Mouse (Mus musculus) embryonic stem cell, embryonic (primary cell): ENCODE results near the gene Psmb9.
"Not testable (repeated sequence)": the region's sequence is repeated elsewhere in the genome, so short reads cannot be mapped to it uniquely, and the experiment has no call there.

ENCODE experiments used
- CTCF ChIA-PET, 4 experiments: fragments of 300-600 bp in 2 of 4; fragments of 350-600 bp in 2 of 4; sonication (Branson Sonifier 250); formaldehyde crosslinking; loops; one replicate each; lab custom pipeline; 2022; ENCODE audit warnings: inconsistent platforms in 2 of 4; lab: Charles Lee
- POLR2A ChIA-PET, 4 experiments: fragments of 300-600 bp in 2 of 4; fragments of 350-600 bp in 2 of 4; sonication (Branson Sonifier 250); formaldehyde crosslinking; loops; one replicate each; lab custom pipeline; 2022; ENCODE audit warnings: antibody characterized with exemption in 4 of 4, inconsistent platforms in 1 of 4; lab: Charles Lee

The Psmb9 gene

DNA sequence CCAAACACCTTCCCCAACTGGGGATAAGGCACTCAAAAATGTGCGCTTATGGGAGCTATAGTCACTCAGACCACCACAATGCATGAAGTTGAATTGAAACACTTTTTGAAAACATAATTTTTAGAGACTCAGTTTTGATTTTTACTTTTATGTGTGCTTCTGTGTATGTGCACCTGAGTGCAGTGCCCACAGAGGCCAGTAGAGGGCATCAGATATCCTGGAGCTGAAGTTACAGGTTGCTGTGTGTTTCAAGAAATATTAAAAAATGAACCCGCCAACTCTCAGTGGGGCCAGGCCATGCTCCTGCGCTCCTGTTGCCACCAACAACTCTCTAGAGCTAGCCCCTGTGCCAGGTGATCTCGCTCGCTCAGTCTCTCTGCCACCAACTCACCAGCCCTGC, 15.0 kb downstream of the Psmb9 start:
- ChIA-PET POLR2A (interaction anchor here in 1 of 4 experiments (0.5 to 1.4 kb wide), 2 partner anchors 53 to 381 kb away, joined by 3 read pairs; partner anchors contain the start of gene H2-DMa), CTCF (interaction anchor here in 3 of 4 experiments (0.6 to 2.1 kb wide), 10 partner anchors 11 to 1580 kb away, joined by 3 to 6 read pairs (median 4); partner anchors contain the start of genes BC051142 (in 1 of the 3), Psmb9 (in 1 of the 3) and Tap1 (in 1 of the 3))

DNA sequence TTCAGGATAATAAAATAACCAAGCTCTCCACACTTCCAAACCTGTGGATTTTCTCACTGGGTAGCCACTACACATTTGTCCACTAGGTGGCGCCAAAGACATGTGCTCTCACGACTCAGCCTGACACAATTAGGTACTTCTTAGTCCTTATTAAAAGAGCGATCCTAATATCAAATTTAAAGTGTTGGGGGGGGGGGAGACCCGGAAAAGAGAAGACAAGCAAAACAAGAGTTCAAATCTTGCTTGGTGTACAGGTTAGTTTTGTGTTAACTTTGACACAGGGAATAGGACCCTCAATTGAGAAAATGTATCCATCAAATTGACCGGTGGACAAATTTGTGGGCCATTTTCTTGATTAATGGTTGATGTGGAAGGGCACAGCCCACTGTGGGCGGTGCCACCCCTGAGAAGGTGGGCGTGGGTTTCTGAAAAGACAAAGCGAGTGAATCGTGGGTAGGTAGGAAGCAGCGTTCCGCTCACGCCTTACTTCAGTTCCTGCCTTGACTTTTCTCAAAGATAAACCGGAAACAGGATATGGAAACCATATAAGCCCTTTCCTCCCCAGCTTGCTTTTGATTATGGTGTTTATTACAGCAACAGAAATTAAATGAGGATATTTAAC, 16.6 kb downstream of the Psmb9 start:
- ChIA-PET CTCF (interaction anchor here (0.6 to 8.8 kb wide), 128 partner anchors 8 to 1048 kb away, joined by 3 to 74 read pairs (median 4); partner anchors contain the start of genes Tap1 (in 4 of the 4), Psmb9 (in 3 of the 4), Rxrb (in 2 of the 4) and Slc39a7 (in 2 of the 4)), POLR2A (interaction anchor here (0.6 to 2.3 kb wide), 22 partner anchors 32 to 1789 kb away, joined by 3 to 13 read pairs (median 4); partner anchors contain the start of gene H2-DMa (in 2 of the 4))

DNA sequence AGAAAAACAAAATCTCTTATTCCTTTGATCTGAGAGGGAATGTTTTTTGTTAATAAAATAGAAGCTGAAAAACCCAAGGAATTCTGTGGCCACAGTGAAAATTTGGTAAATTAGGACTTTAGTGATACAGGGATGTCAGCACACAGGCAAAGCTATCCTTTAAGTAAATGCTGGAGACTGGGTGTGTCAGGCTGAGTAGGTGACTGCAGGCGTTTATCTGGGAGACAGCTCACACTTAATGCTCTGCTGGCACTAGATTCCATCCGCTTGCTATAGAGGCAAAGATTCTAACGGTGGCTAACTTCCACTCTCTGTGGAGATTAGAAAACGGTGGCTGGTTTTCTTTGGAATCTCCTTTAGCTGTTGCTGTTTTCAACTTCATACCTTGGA, 17.1 kb downstream of the Psmb9 start:
- CTCF ChIA-PET, result interaction anchor here (0.6 to 8.8 kb wide), 127 partner anchors 8 to 1049 kb away, joined by 3 to 74 read pairs (median 4); partner anchors contain the start of genes Tap1 (in 4 of the 4), Psmb9 (in 3 of the 4), Rxrb (in 2 of the 4) and Slc39a7 (in 2 of the 4)
- POLR2A ChIA-PET, result interaction anchor here (0.6 to 2.3 kb wide), 20 partner anchors 31 to 1789 kb away, joined by 3 to 13 read pairs (median 4); partner anchors contain the start of gene H2-DMa (in 2 of the 4)

GRCm38 (mm10) chr17:34169279-34169678, 18.3 kb downstream of the Psmb9 start:
- CTCF ChIA-PET, result interaction anchor here in 3 of 4 experiments (0.8 to 8.8 kb wide), 12 partner anchors 14 to 242 kb away, joined by 3 to 74 read pairs (median 12); no protein-coding TSS in a partner anchor
- POLR2A ChIA-PET, result interaction anchor here in 1 of 4 experiments (1.7 to 2.3 kb wide), 4 partner anchors 34 to 57 kb away, joined by 4 to 9 read pairs (median 5); partner anchors contain the start of gene H2-DMa

GRCm38 (mm10) chr17:34165033-34165730, 22.4 kb downstream of the Psmb9 start:
- POLR2A ChIA-PET, result interaction anchor here in 2 of 4 experiments (1.0 to 2.0 kb wide), 6 partner anchors 24 to 134 kb away, joined by 3 to 5 read pairs (median 3); partner anchors contain the start of genes H2-DMa (in 1 of the 2), Rxrb (in 1 of the 2) and Slc39a7 (in 1 of the 2)
- CTCF ChIA-PET, result interaction anchor here (0.6 to 8.8 kb wide), 25 partner anchors 16 to 580 kb away, joined by 3 to 74 read pairs (median 4); partner anchors contain the start of gene BC051142 (in 1 of the 4)

DNA sequence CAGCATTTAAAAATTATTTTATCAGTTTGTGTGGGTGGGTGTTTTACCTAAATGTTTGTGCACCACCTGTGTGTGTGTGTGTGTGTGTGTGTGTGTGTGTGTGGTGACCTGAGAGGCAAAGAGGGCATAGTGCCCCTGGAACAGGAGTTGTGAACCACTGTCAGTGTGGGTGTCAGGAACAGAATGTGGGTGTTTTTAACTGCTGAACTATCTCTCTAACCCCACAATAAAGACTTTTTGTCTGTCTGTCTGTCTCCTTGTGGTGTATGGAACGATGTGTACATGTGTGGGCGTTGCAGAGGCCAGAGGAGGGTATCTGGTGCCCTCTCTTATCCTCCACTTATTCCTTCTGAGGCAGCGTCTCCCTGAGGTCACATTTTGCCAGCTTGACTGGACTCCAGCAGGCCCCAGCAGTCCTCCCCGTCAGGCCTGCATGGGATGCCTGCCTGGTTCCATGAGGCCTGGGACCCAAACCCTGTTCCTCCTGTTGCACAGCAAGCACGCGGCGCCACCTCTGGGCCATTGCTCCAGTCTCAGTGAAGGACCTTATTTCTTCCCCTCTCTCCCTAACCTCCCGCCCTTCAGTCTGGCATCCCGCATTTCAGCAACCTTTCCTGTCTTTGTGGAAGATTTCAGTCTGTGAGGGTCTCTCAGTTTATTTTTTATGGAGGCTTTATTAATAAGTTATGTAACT, 23.2 kb downstream of the Psmb9 start:
- CTCF ChIA-PET, result interaction anchor here (0.7 to 8.8 kb wide), 10 partner anchors 23 to 460 kb away, joined by 3 to 74 read pairs (median 6); no protein-coding TSS in a partner anchor
- POLR2A ChIA-PET, result interaction anchor here in 1 of 4 experiments (1.1 to 2.0 kb wide), 3 partner anchors 29 to 133 kb away, joined by 3 to 5 read pairs (median 4); partner anchors contain the start of genes H2-DMa, Rxrb and Slc39a7

GRCm38 (mm10) chr17:34155534-34155933, 32.0 kb downstream of the Psmb9 start:
- ChIA-PET CTCF (no interaction called here), POLR2A (no interaction called here)

DNA sequence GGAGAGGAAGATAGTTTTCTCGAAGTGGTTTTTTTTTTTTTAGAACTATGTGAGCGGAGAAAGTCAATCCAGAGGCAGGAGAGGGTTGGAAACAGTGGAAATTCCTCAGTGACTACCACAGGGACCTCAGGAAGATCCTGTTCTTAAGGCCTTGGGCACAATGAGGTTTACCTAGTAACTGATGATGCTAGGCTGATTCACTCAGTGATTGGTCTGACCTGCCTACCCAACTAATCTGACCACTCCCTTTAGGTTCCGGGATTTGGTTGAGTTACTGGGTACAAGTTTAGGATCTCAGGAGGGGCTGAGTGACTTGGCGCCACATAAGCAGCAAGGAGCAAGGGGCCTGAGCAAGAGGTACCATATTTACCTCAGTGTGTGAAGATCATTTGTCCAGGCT, 34.6 kb downstream of the Psmb9 start, which contains the start of gene H2-DMb1:
H2-DMb1 (plus strand) TSS at position 150 of the 400 bp plus-strand sequence.
- ChIA-PET CTCF (no interaction called here), POLR2A (no interaction called here)

DNA sequence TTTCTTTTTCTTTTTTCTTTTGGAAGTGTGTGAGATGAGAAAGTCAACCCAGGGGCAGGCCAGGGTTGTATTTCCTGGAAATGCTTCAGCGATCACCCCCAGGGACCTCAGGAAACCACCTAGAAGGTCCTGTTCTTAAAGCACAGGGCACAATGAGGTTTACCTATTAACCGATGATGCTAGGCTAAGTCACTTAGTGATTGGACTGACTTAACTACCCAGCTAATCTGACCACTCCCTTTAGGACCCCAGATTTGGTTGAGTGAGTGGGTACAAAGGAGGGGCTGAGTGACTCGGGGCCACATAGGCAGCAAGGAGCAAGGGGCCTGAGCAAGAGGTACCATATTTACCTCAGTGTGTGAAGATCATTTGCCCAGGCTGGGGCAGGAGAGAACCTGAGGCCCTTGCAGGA, 42.6 kb downstream of the Psmb9 start:
- POLR2A ChIA-PET, result no interaction called here
- CTCF ChIA-PET, result interaction anchor here in 1 of 4 experiments (1.4 kb wide), 1 partner anchor 10 kb away, joined by 3 read pairs; no protein-coding TSS in a partner anchor

DNA sequence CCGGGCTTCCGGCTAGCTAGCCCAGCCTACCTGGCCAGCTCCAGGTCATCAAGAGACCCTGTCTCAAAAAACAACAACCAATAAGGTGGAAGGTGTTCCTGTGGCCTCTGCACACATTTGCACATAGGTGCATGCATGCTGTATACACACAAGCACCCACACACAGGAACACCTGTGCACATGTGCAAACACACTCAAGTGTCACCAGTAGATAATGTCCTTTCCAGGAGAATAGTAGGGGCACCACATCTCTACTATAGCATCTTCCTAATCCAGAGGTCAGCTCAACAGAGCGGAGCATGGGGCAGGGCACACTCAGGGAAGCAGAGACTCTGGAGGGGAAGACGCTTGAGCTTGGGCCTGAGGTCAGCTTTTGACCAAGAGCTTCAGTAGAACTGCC, 43.3 kb downstream of the Psmb9 start:
- CTCF ChIA-PET, result interaction anchor here in 1 of 4 experiments (0.6 kb wide), 1 partner anchor 9 kb away, joined by 3 read pairs; no protein-coding TSS in a partner anchor
- POLR2A ChIA-PET, result not testable (repeated sequence)

GRCm38 (mm10) chr17:34143461-34143860, 44.1 kb downstream of the Psmb9 start:
- CTCF ChIA-PET, result interaction anchor here in 3 of 4 experiments (0.6 to 0.7 kb wide), 3 partner anchors 8 to 70 kb away, joined by 3 read pairs; no protein-coding TSS in a partner anchor
- POLR2A ChIA-PET, result interaction anchor here in 3 of 4 experiments (0.7 to 3.3 kb wide), 3 partner anchors 24 to 68 kb away, joined by 3 to 15 read pairs (median 4); partner anchors contain the start of gene H2-DMa (in 2 of the 3)

- ChIA-PET CTCF (interaction anchor here in 2 of 4 experiments (0.6 to 0.7 kb wide), 3 partner anchors 10 to 70 kb away, joined by 3 read pairs; no protein-coding TSS in a partner anchor), POLR2A (interaction anchor here (0.6 to 3.3 kb wide), 4 partner anchors 24 to 526 kb away, joined by 3 to 15 read pairs (median 4); partner anchors contain the start of gene H2-DMa (in 2 of the 4))
Observed at GRCm38 (mm10) chr17:34143033-34143432, 44.5 kb downstream of the Psmb9 start, which contains the start of gene H2-DMb2. Gene H2-DMb2, plus strand, starts transcription at chr17:34143307.

- POLR2A ChIA-PET, result interaction anchor here in 3 of 4 experiments (0.6 to 3.3 kb wide), 5 partner anchors 23 to 526 kb away, joined by 3 to 15 read pairs (median 3); partner anchors contain the start of gene H2-DMa (in 2 of the 3)
- CTCF ChIA-PET, result interaction anchor here in 2 of 4 experiments (0.6 to 0.7 kb wide), 3 partner anchors 19 to 71 kb away, joined by 3 read pairs; no protein-coding TSS in a partner anchor
Observed at GRCm38 (mm10) chr17:34142456-34143010, 45.0 kb downstream of the Psmb9 start.

DNA sequence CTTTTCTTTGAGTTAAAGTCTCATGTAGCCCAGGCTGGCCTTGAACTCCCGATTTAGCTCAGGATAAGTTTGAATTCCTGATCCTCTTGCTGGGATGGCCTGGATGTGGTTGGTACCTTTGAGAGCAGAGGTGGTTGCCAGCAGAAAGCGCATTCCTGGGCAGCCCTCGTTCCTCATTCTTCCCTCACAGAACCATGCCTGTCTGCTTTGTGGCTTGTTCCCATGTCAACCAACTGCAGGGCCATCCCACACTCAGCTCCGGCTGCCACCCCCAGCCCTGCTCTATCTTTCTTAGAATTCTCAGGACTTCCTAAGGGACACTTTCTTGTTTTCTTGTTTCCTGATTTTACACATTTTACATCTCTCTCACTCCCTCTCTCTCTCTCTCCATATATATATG, 46.1 kb downstream of the Psmb9 start:
- ChIA-PET CTCF (interaction anchor here in 1 of 4 experiments (1.2 kb wide), 1 partner anchor 24 kb away, joined by 4 read pairs; no protein-coding TSS in a partner anchor), POLR2A (interaction anchor here in 1 of 4 experiments (0.8 to 3.3 kb wide), 6 partner anchors 13 to 40 kb away, joined by 3 to 15 read pairs (median 3); partner anchors contain the start of gene H2-DMa)

DNA sequence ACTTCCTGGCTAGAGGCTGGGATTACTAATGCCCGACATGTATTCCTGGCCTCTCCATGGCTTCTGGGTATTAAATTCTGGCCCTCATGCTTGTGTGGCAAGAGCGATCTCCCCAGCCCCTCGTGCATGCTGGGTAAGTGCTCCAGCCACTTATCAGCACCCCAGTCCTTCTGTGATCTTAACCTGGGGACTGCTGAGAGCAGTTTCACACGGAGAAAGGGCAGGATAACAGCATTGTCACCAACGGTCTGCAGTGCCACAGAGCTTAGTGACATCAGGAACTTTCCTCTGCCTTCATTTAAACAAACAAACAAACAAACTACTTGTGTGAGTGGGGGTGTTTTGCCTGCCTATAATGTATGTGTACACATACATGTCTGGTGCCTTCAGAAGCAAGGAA, 47.3 kb downstream of the Psmb9 start:
- ChIA-PET CTCF (no interaction called here), POLR2A (interaction anchor here in 1 of 4 experiments (7.9 kb wide), 1 partner anchor 23 kb away, joined by 178 read pairs; the partner anchor contains the start of gene H2-DMa)

DNA sequence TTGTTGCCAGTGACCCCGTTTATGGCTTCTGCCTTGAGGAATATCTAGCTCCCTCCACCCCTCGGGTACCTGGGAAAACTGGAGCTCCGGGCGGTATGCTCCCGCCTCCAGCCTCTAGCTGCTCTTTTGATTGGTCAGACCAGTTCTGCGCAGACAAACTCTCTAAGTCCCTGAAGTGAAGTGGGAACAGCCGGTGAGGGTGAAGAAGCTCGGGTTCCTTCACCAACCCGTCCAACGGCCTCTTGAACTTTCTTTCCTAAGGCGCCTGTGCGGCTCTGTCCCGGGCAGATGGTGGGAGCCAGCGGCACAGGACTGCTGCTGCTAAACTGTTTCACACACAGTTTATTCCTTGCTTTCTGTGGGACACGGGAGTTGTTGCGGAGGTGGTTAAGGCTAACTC, 48.1 kb downstream of the Psmb9 start:
- ChIA-PET CTCF (interaction anchor here (0.5 to 1.5 kb wide), 23 partner anchors 9 to 772 kb away, joined by 3 to 10 read pairs (median 4); partner anchors contain the start of gene B3galt4 (in 1 of the 4)), POLR2A (interaction anchor here in 3 of 4 experiments (0.5 to 7.9 kb wide), 26 partner anchors 9 to 767 kb away, joined by 3 to 178 read pairs (median 3); partner anchors contain the start of genes H2-DMa (in 3 of the 3), Agpat1 (in 1 of the 3), Rxrb (in 1 of the 3) and Slc39a7 (in 1 of the 3))
